Mouse (Mus musculus): ENCODE measurements around the gene Exosc3. TPM values are rescaled to one million over a fixed set of nuclear protein-coding genes. Genes with fewer than 3 reads are reported as not detected.
A peak's percentile ranks its signal among the peaks of the same experiment; 100 is the strongest.

Exosc3 gene
- polyA plus RNA-seq, 1 experiment from 2014 or later, result 143 TPM

DNA sequence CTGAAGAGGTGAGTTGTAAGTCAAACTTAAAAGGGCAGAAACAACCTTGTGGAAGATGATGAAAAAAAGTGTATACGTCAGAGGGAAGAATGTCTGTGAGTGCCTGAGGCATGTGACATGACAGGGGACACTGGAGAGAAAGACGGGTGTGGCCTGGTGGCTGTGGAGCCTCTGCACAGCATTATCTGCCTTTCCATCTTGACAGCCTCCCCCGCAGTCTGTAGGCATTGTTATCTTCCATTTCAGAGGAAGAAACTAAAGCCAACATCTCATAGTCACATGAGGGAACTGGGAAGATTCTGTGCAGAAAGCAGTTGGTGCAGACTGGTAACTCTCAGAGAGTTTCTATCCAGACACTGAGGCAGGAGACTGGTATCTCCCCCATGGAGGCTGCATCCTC, 74.6 kb downstream of the Exosc3 start:
- Histone ChIP-seq H3K9me3 (ENCODE audit: control insufficient read depth, low read length) (no peaks in the 10 kb centered on the region), H3K27me3 (replicated peaks; ENCODE audit: control insufficient read depth, insufficient read depth, low read length) (no peaks in the 10 kb centered on the region), H3K9ac (ENCODE audit: low read depth, low read length) (no peak overlapping the region), H3K4me3 (ENCODE audit: low read depth, low read length) (no peak overlapping the region), H3K27ac (ENCODE audit: low read depth, low read length) (no peak overlapping the region), H3K36me3 (ENCODE audit: control insufficient read depth, insufficient read depth, low read length) (no peaks in the 10 kb centered on the region), H3K4me2 (peak overlapping the region; percentile 1; the same call in 1 of the 2 replicates), H3K4me1 (replicated peaks; ENCODE audit: control insufficient read depth, insufficient read depth, low read length) (peaks cover 12% of the 10 kb centered on the region)
- WGBS, result 30% methylated on average over 3 of the region's 3 CpGs
- ATAC-seq (replicated peaks; ENCODE audit: low FRiP score) (peak; percentile 89), DNase-seq (ENCODE audit: low spot score) (no peak)

Other genes with a start within 250 kb of the Exosc3 start
- gene Tomm5, start 234.6 kb downstream of the Exosc3 start, polyA plus RNA-seq (2014; fragmentation: Nextera tagmentation; extraction: Ambion mirVana), result 445 and 480 TPM in 2 replicates
- gene Frmpd1, start 157.9 kb downstream of the Exosc3 start, polyA plus RNA-seq (2014; fragmentation: Nextera tagmentation; extraction: Ambion mirVana), result 0.77 and 1.3 TPM in 2 replicates
- gene Trmt10b, start 45.6 kb downstream of the Exosc3 start, polyA plus RNA-seq (2014; fragmentation: Nextera tagmentation; extraction: Ambion mirVana), result 16.5 and 17.8 TPM in 2 replicates
- gene Dcaf10, start 631 bp downstream of the Exosc3 start, polyA plus RNA-seq (2014; fragmentation: Nextera tagmentation; extraction: Ambion mirVana), result 11.3 and 11.7 TPM in 2 replicates
- 81.6 and 83.1 TPM in 2 replicates for gene Slc25a51, start 66.0 kb upstream of the Exosc3 start, polyA plus RNA-seq (2014; fragmentation: Nextera tagmentation; extraction: Ambion mirVana)
- 6.1 and 6.2 TPM in 2 replicates for gene Shb, start 189.7 kb upstream of the Exosc3 start, polyA plus RNA-seq (2014; fragmentation: Nextera tagmentation; extraction: Ambion mirVana)